Mouse (Mus musculus) left cerebral cortex, adult 9 months (tissue): ENCODE measurements around the gene Nr1h4.

Source experiments
- DNase-seq, 2 experiments: peaks; one replicate each; pipeline ENCODE4 v3.0.0; 2022; ENCODE audit warnings: low spot score in 2 of 2

Nr1h4 gene

DNA sequence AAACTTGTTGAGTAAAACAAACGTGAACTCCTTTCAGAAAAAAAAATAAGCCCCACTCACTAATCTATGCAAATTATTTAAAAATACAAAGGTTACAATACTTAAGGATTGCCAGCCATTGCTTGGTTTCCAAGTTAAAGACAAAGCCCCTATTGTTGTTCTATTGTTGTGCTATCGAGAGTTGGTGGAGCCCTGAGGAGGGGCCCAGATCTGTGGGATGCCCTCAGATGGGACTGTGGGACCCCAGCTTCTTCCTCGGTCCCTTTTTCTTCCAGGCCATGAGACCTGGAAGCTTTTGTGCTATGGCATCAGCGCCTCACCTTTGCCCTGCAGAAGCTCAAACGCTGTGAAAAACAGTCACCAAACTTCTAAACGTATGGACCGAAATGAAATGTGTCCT lies 51.7 kb downstream of the Nr1h4 start:
- no peak for DNase-seq

DNA sequence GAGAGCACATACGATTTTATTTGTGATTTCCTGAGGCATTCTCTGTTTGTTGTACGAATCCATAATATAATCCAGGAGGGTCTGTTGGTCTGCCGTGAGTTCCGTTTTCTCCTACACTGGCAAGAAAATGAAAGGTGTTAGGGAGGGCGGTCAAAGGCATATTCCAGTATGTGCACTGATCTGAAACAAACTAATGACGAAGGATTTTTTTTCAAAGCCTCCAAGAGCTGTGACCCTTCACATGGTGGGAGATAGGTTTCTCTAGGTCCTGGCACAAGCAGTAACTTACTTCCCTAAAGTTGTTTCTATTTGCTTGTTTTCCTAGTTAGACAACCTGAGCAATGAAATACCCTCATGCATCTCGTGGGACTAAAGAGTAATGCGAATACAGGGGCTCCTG lies 54.6 kb downstream of the Nr1h4 start:
- DNase-seq, result no peak

DNA sequence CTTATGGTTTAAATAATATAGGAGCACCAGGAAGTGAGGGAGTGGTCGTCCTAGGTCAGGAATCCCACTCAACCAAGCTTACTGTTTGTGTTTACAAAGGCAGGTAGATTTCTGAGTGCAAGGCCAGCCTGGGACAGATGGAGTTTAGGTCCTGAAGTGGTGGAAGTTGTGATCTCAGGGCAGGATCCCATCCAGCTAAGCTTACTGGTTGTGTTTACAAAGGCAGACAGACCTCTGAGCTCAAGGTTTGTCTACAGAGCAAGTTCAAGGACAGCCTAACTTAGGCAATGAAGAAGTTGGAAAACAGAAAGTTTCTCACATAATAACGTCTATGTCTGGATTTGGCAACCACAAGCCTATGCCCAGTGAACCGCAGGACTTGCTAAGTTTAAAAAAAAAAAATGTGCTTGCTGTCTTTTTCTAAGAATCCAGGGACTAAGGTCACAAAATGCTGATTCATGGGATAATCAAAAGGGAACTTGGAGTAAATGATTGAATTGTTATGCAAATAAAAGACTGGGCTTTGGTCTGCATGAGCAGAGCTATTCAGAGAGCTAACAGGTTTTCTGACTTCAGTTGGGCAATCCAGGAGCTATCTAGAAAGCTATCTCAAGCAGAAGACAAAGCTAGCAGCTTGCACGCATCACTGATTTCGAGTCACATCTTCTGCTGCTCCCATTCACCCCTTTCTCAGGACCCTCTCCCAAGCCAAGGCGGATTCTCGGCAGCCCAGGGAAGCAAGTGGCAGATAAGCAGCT lies 62.6 kb downstream of the Nr1h4 start:
- no peak for DNase-seq

DNA sequence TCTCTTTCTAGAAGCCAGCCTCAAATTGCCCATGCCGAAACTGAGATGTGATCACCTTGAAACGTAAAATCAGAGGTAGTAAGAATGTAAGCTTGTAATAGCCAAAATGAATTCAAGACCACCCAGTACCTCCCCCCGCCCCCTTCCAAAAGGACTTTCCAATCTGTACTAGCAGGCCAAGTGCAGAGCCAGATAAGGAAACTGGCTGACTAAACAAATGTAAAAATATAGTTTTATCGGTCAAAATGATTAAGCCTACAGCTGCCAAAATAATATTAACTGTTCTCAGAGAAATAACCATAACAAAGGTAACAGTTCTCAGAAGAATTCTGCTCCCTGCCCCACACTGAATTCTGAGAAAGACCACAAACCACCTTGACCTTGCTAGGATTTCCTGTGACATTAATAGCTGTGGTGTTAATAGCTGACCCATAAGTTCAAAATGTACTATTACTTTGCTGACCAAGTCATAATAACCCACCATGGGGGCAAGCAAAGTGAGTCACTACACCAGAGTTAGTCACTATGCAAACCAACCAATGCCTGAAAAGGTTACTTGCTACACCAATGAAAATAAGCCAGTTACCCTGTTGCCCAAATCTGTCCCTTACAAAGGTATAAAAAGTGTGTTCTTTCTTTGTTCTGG lies 68.5 kb downstream of the Nr1h4 start:
- DNase-seq, result no peak

DNA sequence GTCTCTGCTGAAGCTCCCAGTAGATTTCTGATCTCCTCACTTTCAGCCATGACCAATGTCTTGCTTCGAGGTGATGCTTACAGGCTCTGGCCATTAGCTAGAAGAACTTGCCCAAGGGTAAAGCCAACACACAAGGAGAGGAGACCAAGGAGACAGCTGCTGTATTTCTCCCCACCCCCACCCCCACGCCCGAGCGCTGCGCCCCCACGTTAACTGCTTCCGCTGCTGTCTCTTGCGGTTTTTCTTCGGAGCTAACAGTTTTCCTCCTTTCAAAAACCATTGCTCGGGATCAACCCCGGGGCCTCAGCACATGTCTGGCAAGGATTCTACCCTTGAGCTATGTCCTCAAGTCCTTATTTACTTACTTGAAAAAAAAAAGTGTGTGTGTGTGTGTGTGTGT lies 70.5 kb downstream of the Nr1h4 start:
- DNase-seq, result no peak

DNA sequence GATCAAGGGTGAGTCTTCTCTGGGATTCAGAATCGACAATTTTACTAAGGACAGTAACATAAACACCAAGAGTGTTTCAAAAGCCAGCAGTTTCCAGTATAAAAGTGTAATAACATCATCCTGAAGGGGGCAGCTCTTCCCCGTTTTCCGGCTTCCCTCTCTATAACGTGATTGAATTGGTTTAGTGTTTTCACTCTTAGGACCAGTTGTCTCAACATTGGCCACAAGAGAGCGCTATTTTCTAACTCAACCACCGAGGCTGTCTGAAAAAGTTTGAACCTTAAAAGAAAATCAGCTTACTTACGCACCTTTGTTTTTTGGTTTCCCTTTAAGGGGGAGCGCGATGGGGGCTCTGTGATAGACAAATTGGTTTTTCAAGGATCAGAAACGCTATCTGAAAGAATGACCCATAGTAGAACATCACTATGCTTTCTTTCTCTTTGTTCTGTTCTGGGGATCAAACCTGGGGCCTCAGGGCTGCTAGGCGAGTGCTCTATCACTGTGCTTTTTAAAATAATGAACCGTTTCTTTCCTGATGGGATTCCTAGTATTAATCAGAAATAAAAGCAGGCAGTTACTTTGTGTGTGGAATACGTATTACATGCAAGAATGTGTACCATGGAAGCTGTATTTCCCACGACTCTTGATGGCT lies 71.4 kb downstream of the Nr1h4 start:
- DNase-seq, result peak; percentile 39 to 91

DNA sequence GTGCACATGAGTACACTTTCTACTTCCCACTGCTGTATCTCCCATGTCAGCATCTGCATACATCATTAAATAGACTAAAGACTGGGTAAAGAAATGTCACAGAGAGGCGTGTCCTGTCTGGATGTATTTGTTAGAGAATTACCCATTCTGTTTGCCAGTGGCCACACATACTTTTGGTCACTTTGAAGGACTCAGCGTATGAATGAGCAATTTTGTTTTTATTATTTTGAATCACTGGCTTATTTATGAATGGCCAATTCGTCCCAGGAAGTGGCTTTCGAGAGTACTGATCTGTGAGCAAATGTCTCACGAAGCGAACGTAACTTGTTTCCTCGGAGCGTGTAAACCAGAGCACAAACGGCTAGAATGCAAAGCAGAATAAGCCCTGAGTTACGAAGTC lies 72.4 kb downstream of the Nr1h4 start:
- no peak for DNase-seq

DNA sequence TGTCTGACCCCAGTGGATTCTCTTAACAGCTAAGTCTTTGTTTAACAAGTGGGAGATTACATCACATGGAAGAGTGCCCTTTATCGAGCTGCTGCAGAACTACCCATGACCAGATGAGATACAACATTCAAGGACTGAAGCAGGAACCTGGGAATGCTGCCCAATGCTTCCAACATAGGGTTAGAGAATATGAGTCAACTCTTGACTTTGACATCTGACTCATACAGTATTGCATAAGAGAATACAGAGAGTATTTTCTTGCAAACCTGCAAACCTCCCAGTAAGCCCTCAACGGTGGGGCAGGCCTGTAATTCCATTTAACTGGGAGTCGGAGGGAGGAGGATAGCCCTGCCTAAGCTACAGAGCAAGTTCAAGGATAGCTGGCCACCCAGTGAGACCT lies 74.6 kb downstream of the Nr1h4 start:
- DNase-seq, result no peak

DNA sequence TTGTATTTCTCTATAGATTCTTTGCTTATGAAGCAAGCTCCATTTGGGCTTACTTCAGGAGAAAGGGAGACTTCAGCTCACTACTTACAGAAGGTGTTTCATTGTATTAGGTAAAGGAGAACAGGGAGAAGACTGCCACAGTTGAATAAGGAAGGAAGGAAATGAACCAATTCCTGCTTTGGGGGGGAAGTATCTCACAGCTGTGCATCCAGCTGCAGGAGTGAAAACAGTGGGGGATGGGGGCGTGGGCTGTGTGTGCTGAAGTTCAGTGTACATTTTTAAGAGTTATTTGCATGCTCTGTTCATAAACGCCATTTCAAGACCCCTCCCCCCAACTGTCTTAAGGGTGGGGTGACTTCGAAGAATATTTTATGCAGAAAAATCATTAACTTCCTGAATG lies 79.6 kb downstream of the Nr1h4 start:
- no peak for DNase-seq

DNA sequence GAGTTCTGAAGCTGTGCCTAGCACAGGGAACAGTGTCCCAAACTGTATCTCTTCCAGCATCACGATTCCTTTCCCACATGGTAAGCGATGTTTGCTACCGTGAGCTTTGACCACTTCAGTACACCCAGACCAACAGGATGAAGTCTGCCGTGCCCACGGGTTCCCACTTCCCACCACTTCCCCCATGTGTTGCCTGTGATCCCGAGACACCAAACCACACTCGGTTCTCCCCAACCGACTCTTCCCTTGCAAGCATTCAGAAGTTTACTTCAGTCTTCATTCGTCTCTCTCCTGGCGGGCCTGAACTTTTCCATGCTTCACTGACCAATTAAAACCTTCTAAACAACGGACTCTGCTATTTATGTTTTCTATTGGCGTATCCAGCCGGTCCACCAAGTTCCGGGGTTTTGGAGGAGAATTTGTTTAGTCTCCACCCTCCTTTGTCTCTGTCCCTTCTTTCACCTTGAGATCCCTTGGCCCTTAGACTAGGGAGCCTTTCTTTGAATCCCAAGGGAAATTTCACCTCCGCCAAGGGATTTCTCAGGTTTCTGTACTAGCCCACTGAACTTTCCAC lies 80.2 kb downstream of the Nr1h4 start:
- DNase-seq, result no peak

DNA sequence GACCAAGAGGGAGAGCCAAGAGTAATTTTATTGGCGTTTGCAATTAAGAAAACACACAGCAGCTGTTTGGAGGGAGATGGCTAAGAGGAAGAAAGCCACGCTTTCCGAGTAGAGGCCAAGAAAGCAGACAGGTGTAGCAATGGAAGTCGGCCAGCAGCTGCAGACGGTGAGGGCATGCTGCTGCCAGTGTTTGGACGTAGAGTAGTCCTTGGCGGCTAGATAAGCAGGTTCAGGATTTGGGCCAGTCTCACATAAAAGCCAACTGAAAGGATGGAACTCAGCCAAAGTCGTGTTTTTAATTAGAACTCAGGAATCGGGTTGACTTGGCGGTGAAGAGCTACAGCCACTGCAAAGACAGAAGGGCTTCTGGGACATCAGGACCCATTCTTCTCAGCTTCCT lies 83.0 kb downstream of the Nr1h4 start:
- DNase-seq, result no peak

DNA sequence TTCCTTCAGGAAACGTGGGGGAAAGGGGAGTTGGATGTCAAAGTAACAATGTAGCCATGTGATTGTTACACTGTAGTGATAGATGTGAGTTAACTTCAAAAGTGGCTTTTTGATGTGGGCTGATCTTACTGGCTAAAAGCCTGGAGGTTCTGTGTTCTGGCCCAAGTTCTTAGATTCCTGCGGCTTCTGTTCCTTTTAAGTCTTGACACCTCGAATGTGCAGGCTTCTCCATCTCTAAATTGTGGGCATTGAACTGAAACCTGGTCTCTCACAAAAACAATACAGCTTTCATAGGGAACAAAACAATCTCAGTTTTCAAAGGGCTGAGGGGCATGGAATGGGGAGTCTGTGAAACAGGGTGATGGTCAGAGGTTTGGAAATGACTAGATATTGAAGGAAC lies 89.0 kb downstream of the Nr1h4 start:
- DNase-seq, result no peak

DNA sequence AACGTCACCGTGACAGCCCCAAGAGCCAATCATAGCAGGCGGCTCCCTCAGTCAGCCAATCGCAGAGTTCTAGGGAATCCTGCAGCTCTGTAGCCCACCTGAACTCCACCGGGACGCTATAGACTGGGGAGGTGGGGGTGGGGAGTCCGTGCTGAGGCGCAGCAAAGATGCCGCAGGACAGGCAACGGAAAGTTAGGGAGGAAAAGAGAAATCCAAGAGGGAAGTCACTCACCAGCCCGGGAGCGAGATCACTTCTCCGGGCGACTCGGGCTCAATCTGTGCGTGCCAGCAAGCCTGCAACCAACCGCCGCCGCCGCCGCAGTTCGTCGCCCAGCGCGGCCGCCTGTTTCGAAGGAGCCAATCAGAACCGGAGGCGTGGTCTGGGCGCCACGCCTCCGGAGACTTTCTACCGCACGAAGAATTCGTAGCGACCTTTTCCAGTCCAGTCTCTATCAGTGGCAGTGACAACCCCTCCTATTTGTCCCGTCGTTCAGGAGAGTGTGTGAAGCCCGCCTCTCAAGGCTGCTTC lies 89.7 kb downstream of the Nr1h4 start, which contains the start of gene Gas2l3:
Gene Gas2l3, minus strand, starts transcription at position 345 of the 529 bp plus-strand sequence.
- DNase-seq, result peak; percentile 38 to 75

DNA sequence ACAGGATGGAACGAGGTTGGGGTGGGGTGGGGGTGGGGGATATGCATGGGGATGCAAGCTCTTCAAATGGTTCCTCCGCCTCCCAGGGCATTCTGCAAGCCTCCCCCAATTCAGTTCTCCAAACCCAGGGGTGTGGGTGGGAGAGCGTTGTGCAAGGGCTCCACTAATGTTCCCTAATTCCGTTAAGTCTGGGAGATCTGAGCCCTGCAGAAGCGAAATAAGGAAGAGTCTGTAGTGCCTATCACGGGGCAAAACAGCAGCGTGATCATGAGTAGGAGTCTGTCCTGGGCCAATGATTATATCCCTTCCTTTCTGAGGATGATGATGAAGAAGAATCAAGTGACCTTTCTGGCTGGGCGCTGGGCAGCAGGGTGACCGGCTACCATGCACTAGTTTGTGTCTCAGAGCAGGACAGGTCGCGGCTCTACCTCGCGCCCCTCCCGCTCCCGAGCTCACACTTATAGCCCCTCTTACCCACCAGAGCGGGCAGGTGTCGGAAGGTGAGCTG lies 90.2 kb downstream of the Nr1h4 start:
- peak in 1 of 2 experiments; percentile 22 for DNase-seq

DNA sequence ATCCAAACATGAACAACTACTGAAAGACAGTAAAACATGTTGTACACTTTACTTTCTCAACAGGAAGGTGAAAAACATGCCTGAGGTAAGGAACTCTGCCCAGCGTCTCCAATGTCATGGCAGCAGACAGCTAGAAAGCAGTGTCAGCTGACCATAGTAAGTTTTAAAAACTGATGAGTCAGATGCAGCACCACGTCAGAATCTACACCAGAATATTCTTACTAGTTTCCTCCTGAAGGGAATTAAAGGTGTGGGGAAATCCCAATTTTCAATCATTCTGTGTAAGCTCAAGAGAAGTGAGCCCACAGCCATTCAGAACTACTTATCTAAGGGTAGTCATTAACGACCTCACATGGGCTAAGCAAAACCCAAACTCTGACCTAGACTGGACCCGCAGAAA lies 90.7 kb downstream of the Nr1h4 start:
- no peak for DNase-seq

DNA sequence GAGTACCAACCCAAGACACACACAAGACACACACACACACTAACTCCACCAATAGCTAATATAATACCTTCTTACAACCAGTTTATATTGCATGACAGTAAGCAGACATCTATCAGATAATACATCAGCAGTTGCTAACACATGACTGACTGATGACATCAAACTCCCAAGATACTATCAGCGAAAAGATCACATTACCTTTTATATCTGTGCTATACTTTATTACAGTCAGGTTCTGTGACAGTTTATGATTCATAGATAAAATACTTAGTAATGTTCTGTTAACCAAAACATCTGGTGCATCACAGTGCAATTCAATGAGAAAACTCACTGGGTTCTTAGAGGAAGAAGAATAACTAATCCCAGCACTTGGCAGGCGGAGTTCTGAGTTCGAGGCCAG lies 91.4 kb downstream of the Nr1h4 start:
- DNase-seq, result no peak

DNA sequence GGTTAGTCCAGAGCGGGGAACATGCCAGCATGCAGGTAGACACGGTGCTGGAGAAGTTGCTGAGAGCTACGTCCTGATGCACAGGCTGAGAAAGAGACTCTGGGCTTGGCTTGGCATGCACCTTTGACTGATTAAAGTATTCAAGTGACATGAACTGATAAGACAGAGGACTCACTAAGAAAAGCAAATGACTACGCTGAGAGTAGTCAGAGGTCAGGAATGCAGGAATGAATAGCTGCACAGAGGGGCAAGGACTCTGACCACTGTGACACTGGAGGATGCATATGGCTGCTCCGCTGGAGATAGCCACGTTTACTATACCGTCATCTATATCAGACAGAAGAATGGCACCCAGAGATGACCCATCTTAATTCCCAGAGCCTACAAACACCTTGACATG lies 94.0 kb downstream of the Nr1h4 start:
- DNase-seq, result no peak

DNA sequence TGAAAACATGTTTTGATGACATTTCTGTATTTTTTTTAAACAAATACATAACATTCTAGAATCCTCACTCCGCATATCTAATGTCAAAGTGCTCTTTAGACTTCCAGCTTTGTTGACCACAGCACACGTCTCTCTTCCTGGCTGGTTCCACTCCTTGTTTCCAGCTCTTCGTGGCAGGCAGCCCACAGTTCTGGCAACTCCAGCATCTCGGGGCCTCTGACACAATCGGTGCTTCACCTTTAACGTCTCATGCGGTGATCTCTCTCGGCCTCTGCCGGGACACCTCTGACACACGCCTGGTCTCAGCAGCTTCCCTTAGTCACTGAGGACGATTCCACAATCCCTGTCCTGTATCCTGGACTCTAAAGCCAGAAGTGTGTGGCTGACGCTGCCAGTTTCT lies 95.4 kb downstream of the Nr1h4 start:
- no peak for DNase-seq

DNA sequence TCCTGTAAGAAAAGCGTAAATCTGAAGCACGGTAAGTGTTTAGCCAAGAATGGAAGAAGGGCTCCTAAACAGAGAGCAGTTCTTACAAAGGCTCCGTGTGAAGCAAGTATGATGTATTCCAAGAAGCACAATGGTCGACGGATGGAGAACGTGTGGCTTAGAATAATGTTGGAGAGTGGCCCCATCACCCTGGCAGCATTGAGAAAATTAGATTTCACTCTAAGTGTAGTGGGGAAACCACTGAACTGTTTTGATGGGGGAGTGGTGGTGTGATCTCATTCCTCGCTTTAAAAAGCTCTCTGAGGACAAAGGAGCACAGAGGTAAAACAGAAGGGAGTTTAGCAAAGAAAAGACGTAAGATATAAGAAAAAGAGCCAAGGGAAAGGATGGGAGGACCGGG lies 95.9 kb downstream of the Nr1h4 start:
- no peak for DNase-seq

DNA sequence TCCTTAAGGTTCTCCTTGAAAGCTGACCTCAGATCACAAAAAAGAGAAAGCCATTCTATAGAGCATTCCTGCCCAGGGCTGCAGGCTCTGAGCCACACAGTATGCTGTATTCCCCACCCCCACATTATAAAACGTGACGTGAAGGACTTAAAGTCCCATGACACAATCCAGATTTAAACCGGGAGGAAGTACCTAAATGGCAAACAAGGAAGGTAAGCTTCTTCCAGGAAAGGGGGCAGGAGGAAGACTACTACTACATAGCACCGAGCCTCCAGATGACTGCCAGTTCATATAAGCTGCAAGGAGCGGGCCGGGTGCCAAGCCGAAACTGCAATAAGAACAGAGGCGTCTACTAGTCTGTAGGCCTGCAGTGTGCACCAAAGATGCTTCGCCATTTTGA lies 97.5 kb downstream of the Nr1h4 start:
- DNase-seq, result no peak

DNA sequence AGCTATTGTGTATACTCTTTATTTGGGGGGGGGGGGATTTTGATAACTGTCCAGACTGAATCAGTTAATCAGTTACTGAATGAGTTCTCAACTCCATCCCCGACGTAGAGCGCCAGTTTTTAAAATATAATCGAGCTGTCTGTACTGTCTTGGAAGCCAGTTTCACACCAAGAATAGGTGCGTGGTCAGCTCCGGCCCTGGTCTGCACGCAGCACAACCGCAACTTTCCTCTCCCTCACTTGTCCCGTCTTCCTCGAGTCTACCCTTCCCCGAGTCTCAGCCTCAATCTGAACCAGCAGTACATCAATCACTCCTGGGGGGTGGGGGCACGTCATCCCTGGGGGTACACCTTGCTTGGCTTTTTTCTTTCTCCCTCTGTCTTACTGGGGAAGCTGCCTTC lies 98.0 kb downstream of the Nr1h4 start:
- no peak for DNase-seq

DNA sequence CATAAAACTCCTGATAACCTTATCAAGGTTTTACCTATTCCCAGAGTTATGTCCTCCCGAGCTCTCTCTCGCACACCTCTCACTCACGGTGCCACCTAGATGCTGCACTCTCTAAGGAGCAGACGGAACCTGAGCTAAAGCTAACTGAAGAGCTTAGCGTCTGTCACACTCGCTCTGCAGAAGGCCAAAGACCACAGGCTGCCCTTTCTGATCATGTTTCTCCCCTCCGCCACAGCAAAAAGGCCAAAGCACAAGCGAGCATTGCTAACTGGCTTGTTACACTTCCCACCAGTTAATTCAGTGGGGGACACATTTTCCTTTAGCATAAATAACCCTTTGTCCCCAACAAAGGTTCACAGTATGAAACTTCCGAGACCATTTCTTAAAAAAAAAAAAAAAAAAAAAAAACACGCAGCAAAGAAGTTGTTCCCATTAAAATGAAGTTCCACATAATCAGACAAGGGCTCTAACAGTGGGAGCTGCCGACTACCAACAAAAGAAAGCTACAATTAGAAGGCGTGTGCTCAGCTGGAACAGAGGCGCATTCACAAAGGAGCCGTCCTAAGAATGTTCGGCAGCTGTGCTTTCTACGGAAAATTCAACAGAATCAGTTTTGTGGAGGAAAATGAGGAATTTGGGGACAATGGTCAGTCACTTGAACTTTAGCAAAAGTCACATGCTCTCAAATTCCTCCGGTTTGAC lies 98.7 kb downstream of the Nr1h4 start:
- no peak for DNase-seq
